Mouse (Mus musculus): ENCODE results near the gene Iqcc.

DNA sequence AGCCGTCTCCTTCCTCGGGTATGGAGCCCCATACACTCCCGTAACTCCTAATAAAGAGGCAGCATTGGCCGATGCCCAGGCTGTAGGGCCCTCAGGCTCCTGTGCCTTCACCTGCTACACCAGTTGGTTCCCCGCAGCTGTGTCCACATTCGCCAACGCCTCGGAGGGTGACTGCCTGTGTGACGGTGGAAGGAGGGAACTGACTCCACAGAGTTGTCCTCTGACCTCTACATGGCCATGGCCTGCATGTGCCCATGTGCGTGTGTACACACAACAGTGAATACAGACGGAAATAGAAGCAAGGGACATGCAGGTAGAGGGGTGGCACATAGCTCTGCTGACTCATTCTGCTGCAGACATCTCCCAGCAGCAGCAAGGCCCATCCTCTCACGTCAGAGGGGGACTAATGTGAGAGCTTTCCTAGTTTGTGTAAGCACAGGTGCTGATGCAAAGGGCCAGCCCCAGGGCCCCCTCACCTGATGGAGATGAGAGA lies 9.7 kb downstream of the Iqcc start:
- TF ChIP-seq POLR2A (IDR thresholded peaks at IDR 0.05; ENCODE audit: borderline replicate concordance, extremely low read depth, low read depth, low read length) (no peak), CTCF (IDR thresholded peaks at IDR 0.05; ENCODE audit: insufficient read depth, low read length) (no peak)

Data from lung, adult 2 months (tissue).